Mouse (Mus musculus): Measurements from ENCODE around the gene Fam228b. TPM values are rescaled to one million over a fixed set of nuclear protein-coding genes. Genes with fewer than 3 reads are reported as not detected.
A peak's percentile ranks its signal among the peaks of the same experiment; 100 is the strongest.
"Not testable (repeated sequence)": the region's sequence is repeated elsewhere in the genome, so short reads cannot be mapped to it uniquely, and the experiment has no call there.

The Fam228b gene
- polyA plus RNA-seq, 1 experiment from 2014 or later: 3.1 TPM

DNA sequence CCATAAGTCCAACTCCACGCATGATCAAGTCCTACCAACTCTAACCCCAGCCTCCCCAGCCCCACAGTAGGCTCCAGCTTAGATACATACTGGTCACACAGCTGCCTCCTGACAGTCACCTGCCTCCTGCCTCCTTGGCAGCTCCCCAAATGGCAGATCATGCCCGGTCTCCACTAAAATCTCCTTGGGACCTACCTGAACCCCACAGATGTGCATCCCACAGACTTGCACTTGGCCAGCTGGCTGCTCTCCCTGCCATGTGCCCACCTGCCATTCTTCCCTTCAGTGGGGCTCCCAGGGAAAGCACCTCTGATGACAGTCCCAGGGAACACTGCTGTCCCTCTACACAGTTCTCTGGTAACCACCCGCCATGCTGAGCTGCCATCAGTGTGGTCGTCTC, 60.8 kb downstream of the Fam228b start:
- Histone ChIP-seq H3K9ac (no peak overlapping the region), H3K4me2 (no peak overlapping the region), H3K4me1 (no peaks in the 10 kb centered on the region), H3K27me3 (replicated peaks) (no peaks in the 10 kb centered on the region), H3K27ac (no peak overlapping the region), H3K9me3 (no peaks in the 10 kb centered on the region), H3K36me3 (peaks cover 18% of the 10 kb centered on the region), H3K4me3 (replicated peaks) (no peak overlapping the region)
- 89% methylated on average over 4 of the region's 4 CpGs for WGBS
- ATAC-seq (ENCODE audit: insufficient read depth, low FRiP score, low read depth): no peak

DNA sequence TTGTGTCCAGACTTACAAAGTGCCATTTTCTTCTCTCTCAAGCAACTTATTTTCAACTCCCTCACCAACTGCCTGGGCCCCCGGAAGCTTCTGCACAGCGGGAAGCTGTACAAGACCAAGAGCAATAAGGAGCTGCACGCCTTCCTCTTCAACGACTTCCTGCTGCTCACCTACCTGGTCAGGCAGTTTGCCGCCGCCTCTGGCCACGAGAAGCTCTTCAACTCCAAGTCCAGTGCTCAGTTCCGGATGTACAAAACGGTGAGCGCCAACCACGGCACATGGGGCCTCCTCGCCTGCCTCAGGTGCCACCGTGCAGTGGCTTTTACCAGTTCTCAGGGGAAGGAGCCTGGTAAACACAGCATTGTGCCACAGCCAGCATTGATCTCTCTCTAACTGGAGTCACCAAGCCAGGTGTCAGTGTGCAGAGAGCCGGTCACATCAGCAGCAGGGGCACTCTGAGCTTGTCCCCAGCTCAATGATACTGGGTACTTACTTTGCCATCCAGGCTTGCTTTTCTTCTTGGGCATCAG, 61.5 kb downstream of the Fam228b start:
- no peaks in the 10 kb centered on the region for H3K4me1 ChIP-seq
- WGBS: 89% methylated on average over 14 of the region's 14 CpGs
- H3K4me3 ChIP-seq (replicated peaks): no peak overlapping the region
- no peaks in the 10 kb centered on the region for H3K27me3 ChIP-seq (replicated peaks)
- no peak overlapping the region for H3K27ac ChIP-seq
- peaks cover 18% of the 10 kb centered on the region for H3K36me3 ChIP-seq
- no peaks in the 10 kb centered on the region for H3K9me3 ChIP-seq
- ATAC-seq (ENCODE audit: insufficient read depth, low FRiP score, low read depth): no peak
- H3K9ac ChIP-seq: no peak overlapping the region
- H3K4me2 ChIP-seq: no peak overlapping the region

DNA sequence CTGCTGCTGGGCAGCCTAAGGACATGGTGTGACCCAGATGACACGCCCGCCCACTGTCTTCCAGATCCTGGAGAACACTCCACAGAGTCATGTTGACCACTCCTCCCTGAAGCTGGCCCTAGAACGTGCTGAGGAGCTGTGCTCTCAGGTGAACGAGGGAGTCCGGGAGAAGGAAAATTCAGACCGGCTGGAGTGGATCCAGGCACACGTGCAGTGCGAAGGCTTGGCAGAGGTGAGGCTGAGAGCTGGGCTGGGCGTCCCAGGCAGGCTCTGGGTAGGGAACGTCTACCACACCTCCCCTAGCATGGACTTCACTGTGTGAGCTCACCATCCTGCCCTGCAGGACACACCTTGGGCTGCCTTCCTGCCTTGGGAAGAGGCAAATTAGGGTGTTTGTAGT, 62.2 kb downstream of the Fam228b start:
- Histone ChIP-seq H3K4me1 (no peaks in the 10 kb centered on the region), H3K9ac (no peak overlapping the region), H3K27ac (no peak overlapping the region), H3K4me2 (no peak overlapping the region), H3K27me3 (replicated peaks) (no peaks in the 10 kb centered on the region), H3K36me3 (peaks cover 18% of the 10 kb centered on the region), H3K4me3 (replicated peaks) (no peak overlapping the region), H3K9me3 (no peaks in the 10 kb centered on the region)
- no peak for ATAC-seq (ENCODE audit: insufficient read depth, low FRiP score, low read depth)
- 79% methylated on average over 10 of the region's 10 CpGs for WGBS

DNA sequence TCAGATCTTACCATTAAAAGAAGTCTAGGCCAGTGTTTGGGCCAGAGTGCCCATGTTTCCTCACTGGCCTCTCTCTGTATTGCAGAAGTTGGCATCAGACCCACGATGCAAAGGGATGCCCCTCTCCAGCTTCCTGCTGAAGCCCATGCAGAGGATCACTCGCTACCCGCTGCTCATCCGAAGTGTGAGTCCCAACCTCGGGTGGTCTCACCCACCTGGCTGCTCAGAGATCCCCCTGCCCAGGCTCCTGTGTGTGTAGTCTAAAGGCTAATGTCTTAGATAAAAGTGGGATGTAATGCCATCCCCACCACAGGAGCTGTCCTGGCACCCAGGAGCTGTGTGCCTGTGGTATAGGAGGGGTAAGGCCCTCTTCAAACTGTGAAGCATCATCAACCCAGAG, 62.9 kb downstream of the Fam228b start:
- no peak overlapping the region for H3K4me3 ChIP-seq (replicated peaks)
- H3K27ac ChIP-seq: no peak overlapping the region
- no peak overlapping the region for H3K4me2 ChIP-seq
- no peak for ATAC-seq (ENCODE audit: insufficient read depth, low FRiP score, low read depth)
- H3K4me1 ChIP-seq: no peaks in the 10 kb centered on the region
- H3K9ac ChIP-seq: no peak overlapping the region
- H3K9me3 ChIP-seq: no peaks in the 10 kb centered on the region
- WGBS: 88% methylated on average over 5 of the region's 5 CpGs
- peaks cover 20% of the 10 kb centered on the region for H3K36me3 ChIP-seq
- H3K27me3 ChIP-seq (replicated peaks): no peaks in the 10 kb centered on the region

DNA sequence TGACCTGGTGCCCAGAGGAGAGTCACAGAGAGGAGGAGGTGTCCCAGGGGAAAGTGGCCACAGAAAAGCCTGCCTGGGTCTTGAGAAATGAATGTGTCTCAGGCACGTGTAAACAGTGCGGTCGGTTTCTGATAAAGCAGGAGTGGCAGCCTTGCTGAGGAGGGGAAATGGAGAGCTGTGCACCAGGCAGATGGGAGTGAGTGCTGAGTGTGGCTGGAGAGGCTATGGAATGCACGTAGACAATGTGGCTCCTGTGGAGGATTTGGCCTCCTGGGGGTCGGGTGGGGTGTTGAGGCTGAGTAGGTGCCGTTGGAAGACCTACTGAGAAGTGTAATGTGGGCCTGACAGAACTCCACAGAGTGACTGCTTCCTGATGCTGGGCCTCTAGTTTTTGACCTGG, 63.4 kb downstream of the Fam228b start:
- not testable (repeated sequence) for H3K27ac ChIP-seq; H3K4me3 ChIP-seq (replicated peaks); H3K27me3 ChIP-seq (replicated peaks); H3K4me1 ChIP-seq; H3K9ac ChIP-seq; H3K9me3 ChIP-seq; H3K4me2 ChIP-seq
- peaks cover 24% of the 10 kb centered on the region for H3K36me3 ChIP-seq
- WGBS: 40% methylated on average over 6 of the region's 6 CpGs
- ATAC-seq (ENCODE audit: insufficient read depth, low FRiP score, low read depth): peak; percentile 66; the same call in 1 of the 2 replicates

DNA sequence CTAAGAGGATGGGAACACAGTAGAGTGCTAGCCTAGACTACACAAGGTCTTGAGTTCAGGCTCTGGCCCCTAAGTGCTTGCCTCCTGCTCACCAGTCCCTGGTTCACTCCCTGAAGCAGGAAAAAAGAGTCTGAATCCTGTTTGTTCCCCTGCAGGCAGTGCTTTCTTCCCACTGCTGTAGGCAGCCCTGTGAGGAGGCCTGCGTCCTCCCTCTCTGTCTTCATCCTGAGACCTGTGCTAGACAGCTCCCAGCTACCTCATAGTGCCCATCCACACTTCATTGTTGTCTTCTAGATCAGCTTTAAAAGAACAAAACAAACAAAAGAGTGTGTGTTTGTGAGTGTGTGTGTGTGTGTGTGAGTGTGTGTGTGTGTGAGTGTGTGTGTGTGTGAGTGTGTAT, 74.5 kb downstream of the Fam228b start:
- no peak for ATAC-seq (ENCODE audit: insufficient read depth, low FRiP score, low read depth)
- Histone ChIP-seq H3K4me1 (no peaks in the 10 kb centered on the region), H3K36me3 (no peaks in the 10 kb centered on the region), H3K27ac (no peak overlapping the region), H3K27me3 (replicated peaks) (no peaks in the 10 kb centered on the region), H3K9ac (no peak overlapping the region), H3K4me2 (no peak overlapping the region), H3K9me3 (no peaks in the 10 kb centered on the region), H3K4me3 (replicated peaks) (no peak overlapping the region)
- WGBS: 78% methylated on average over 1 of the region's 1 CpGs

DNA sequence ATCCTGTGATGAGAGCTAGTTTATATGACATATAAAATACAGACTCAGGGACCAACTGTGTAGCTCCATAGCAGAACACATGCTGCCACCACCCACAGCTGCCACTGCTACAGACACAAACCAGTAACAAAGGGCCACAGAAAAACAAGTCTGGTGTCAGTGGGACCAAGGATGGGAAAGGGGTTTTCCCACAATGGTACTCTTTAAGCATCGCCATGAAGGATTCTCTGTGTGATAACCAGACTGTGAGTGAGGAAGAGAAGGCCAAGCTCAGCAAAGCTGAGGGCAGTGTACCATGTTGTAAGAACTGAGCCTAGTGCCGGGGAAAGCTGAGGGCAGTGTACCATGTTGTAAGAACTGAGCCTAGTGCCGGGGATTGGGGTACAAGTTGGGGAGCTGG, 77.9 kb downstream of the Fam228b start:
- no peaks in the 10 kb centered on the region for H3K36me3 ChIP-seq
- H3K27me3 ChIP-seq (replicated peaks): no peaks in the 10 kb centered on the region
- 89% methylated on average over 3 of the region's 3 CpGs for WGBS
- no peak overlapping the region for H3K27ac ChIP-seq
- no peaks in the 10 kb centered on the region for H3K4me1 ChIP-seq
- no peak for ATAC-seq (ENCODE audit: insufficient read depth, low FRiP score, low read depth)
- no peak overlapping the region for H3K4me3 ChIP-seq (replicated peaks)
- no peak overlapping the region for H3K9ac ChIP-seq
- H3K4me2 ChIP-seq: no peak overlapping the region
- no peaks in the 10 kb centered on the region for H3K9me3 ChIP-seq

Other genes with a start within 250 kb of the Fam228b start
- gene Itsn2, start 176.6 kb downstream of the Fam228b start, polyA plus RNA-seq (2015; fragmentation: Nextera tagmentation; extraction: Ambion mirVana): 36.0 and 38.9 TPM in 2 replicates
- gene Gm3625, start 176.3 kb downstream of the Fam228b start, polyA plus RNA-seq (2015; fragmentation: Nextera tagmentation; extraction: Ambion mirVana): not detected in 2 replicates
- gene Fam228a, start 30.8 kb downstream of the Fam228b start, polyA plus RNA-seq (2015; fragmentation: Nextera tagmentation; extraction: Ambion mirVana): 0.28 and 0.44 TPM in 2 replicates
- gene Pfn4, start 245 bp downstream of the Fam228b start, polyA plus RNA-seq (2015; fragmentation: Nextera tagmentation; extraction: Ambion mirVana): 1.6 and 2.0 TPM in 2 replicates
- gene Sf3b6, start 48.3 kb upstream of the Fam228b start, polyA plus RNA-seq (2015; fragmentation: Nextera tagmentation; extraction: Ambion mirVana): 207 and 267 TPM in 2 replicates
- 12.0 and 12.5 TPM in 2 replicates for gene Fkbp1b, start 72.3 kb upstream of the Fam228b start, polyA plus RNA-seq (2015; fragmentation: Nextera tagmentation; extraction: Ambion mirVana)
- 14.8 and 14.9 TPM in 2 replicates for gene Wdcp, start 74.0 kb upstream of the Fam228b start, polyA plus RNA-seq (2015; fragmentation: Nextera tagmentation; extraction: Ambion mirVana)
- 2.9 and 5.0 TPM in 2 replicates for gene Mfsd2b, start 105.1 kb upstream of the Fam228b start, polyA plus RNA-seq (2015; fragmentation: Nextera tagmentation; extraction: Ambion mirVana)
- 31.6 and 32.3 TPM in 2 replicates for gene Ubxn2a, start 138.4 kb upstream of the Fam228b start, polyA plus RNA-seq (2015; fragmentation: Nextera tagmentation; extraction: Ambion mirVana)
- 9.3 and 10.8 TPM in 2 replicates for gene Atad2b, start 148.1 kb upstream of the Fam228b start, polyA plus RNA-seq (2015; fragmentation: Nextera tagmentation; extraction: Ambion mirVana)